Comparison of ENCODE assay signal across 33 mouse cellular contexts in the genomic region with DNA sequence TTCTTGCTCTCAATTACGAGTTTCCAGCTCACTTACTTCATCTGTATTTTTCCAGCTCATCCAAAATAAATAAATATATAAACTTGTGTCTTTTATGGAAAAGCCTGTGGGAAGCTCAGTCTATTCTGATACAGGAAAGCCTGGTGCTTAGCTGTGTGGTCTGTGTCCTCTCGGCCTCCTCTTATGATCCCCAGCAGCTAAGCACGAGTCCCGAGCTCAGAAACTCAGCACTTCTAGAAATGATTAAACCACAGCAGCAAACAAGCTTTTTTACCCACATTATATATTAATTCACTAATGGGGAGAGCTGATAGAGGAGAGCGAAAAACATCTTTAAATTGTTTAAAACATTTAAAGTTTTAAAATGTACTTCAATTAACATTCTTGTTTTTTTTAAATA. TPM values are rescaled to one million over a fixed set of nuclear protein-coding genes. Genes with fewer than 3 reads are reported as not detected.
A peak's percentile ranks its signal among the peaks of the same experiment; 100 is the strongest.
DNase-seq lines count a peak whose midpoint lies in the region; ATAC-seq lines count a peak whose summit lies in the region.
"Had no signal": no experiment of that assay in that cellular context is flagged by ENCODE, and none has a peak within 500 bp of the region (broad histone marks: within the 10 kb centered on the region; RNA-seq: fewer than 3 reads in every experiment).

No protein-coding gene starts in this region.

- peaks cover 36% of the 10 kb centered on the region for H3K4me1 ChIP-seq in heart, embryonic 10.5 days
- 0 out of 2 replicates have a peak, but pooled peaks cover 4% of the 10 kb centered on the region for H3K4me1 ChIP-seq in kidney, embryonic 14.5 days (ENCODE audit: control insufficient read depth, insufficient read depth, low read length)
- peaks cover 72% of the 10 kb centered on the region for H3K4me1 ChIP-seq in liver, embryonic 15.5 days (replicated peaks)
- H3K4me1 ChIP-seq: embryonic facial prominence, embryonic 13.5 days; forebrain, embryonic 10.5 days; forebrain, embryonic 15.5 days; hindbrain, embryonic 10.5 days; hindbrain, embryonic 15.5 days; limb, embryonic 12.5 days; midbrain, embryonic 12.5 days; neural tube, embryonic 12.5 days had no signal

- peaks cover 44% of the 10 kb centered on the region for H3K36me3 ChIP-seq in heart, embryonic 10.5 days
- peaks cover 15% of the 10 kb centered on the region for H3K36me3 ChIP-seq in kidney, embryonic 14.5 days (ENCODE audit: control insufficient read depth, insufficient read depth, low read length)
- H3K36me3 ChIP-seq in liver, embryonic 15.5 days (replicated peaks): 0 out of 2 replicates have a peak, but pooled peaks cover 7% of the 10 kb centered on the region

- no peaks in the 10 kb centered on the region for H3K9me3 ChIP-seq in heart, embryonic 10.5 days
- no peaks in the 10 kb centered on the region for H3K9me3 ChIP-seq in kidney, embryonic 14.5 days (ENCODE audit: control insufficient read depth, low read length)
- H3K9me3 ChIP-seq in liver, embryonic 15.5 days (replicated peaks): no peaks in the 10 kb centered on the region
- H3K9me3 ChIP-seq: embryonic facial prominence, embryonic 13.5 days; forebrain, embryonic 10.5 days; forebrain, embryonic 15.5 days; hindbrain, embryonic 10.5 days; hindbrain, embryonic 15.5 days; limb, embryonic 12.5 days; megakaryocyte, embryonic 14.5 days; midbrain, embryonic 12.5 days; neural tube, embryonic 12.5 days had no signal

- H3K9ac ChIP-seq in kidney, embryonic 14.5 days (ENCODE audit: low read depth, low read length): no peak overlapping the region
- H3K9ac ChIP-seq in liver, embryonic 15.5 days: no peak overlapping the region
- H3K9ac ChIP-seq: embryonic facial prominence, embryonic 13.5 days; forebrain, embryonic 15.5 days; hindbrain, embryonic 15.5 days; limb, embryonic 12.5 days; midbrain, embryonic 12.5 days; neural tube, embryonic 12.5 days had no signal

- ATAC-seq in kidney, embryonic 14.5 days (ENCODE audit: low FRiP score, low TSS enrichment): no peak
- no peak for ATAC-seq in liver, embryonic 15.5 days (ENCODE audit: insufficient read depth)
- ATAC-seq: forebrain, embryonic 15.5 days; inflammation-experienced regulatory T-cells, adult 6 months; lung, postnatal 0 days had no signal

- H3K4me3 ChIP-seq in heart, embryonic 10.5 days: no peak overlapping the region
- H3K4me3 ChIP-seq in kidney, embryonic 14.5 days (ENCODE audit: low read length): no peak overlapping the region
- H3K4me3 ChIP-seq in liver, embryonic 15.5 days (replicated peaks): no peak overlapping the region
- H3K4me3 ChIP-seq: embryonic facial prominence, embryonic 13.5 days; forebrain, embryonic 10.5 days; forebrain, embryonic 15.5 days; heart, adult 2 months; hindbrain, embryonic 10.5 days; hindbrain, embryonic 15.5 days; layer of hippocampus, adult 2 months; left cerebral cortex, adult 2 months; limb, embryonic 12.5 days; midbrain, embryonic 12.5 days; myocyte; neural tube, embryonic 12.5 days had no signal

- 0 out of 2 replicates have a peak overlapping the region, but pooled peaks have one; percentile 36 for H3K27ac ChIP-seq in heart, embryonic 10.5 days
- H3K27ac ChIP-seq in kidney, embryonic 14.5 days (ENCODE audit: low read depth, low read length): no peak overlapping the region
- H3K27ac ChIP-seq in liver, embryonic 15.5 days (replicated peaks): peak overlapping the region; percentile 65
- H3K27ac ChIP-seq: embryonic facial prominence, embryonic 13.5 days; forebrain, embryonic 10.5 days; forebrain, embryonic 15.5 days; heart, adult 2 months; hindbrain, embryonic 10.5 days; hindbrain, embryonic 15.5 days; kidney, postnatal 0 days; layer of hippocampus, adult 2 months; left cerebral cortex, adult 2 months; limb, embryonic 12.5 days; midbrain, embryonic 12.5 days; neural tube, embryonic 12.5 days; stomach, postnatal 0 days had no signal

- intact Hi-C loops in heart, postnatal 25 days (cut with DNase I): no loop called here

- H3K27me3 ChIP-seq in heart, embryonic 10.5 days (ENCODE audit: insufficient read depth, poor library complexity, severe bottlenecking): no peaks in the 10 kb centered on the region
- H3K27me3 ChIP-seq in kidney, embryonic 14.5 days (ENCODE audit: control insufficient read depth, insufficient read depth, low read length): no peaks in the 10 kb centered on the region
- no peaks in the 10 kb centered on the region for H3K27me3 ChIP-seq in liver, embryonic 15.5 days
- H3K27me3 ChIP-seq: embryonic facial prominence, embryonic 13.5 days; forebrain, embryonic 15.5 days; hindbrain, embryonic 15.5 days; limb, embryonic 12.5 days; megakaryocyte, embryonic 14.5 days; midbrain, embryonic 12.5 days; neural tube, embryonic 12.5 days had no signal

- no peak overlapping the region for H3K4me2 ChIP-seq in kidney, embryonic 14.5 days (replicated peaks; ENCODE audit: low read depth, low read length)
- no peak overlapping the region for H3K4me2 ChIP-seq in liver, embryonic 15.5 days
- H3K4me2 ChIP-seq: embryonic facial prominence, embryonic 13.5 days; forebrain, embryonic 15.5 days; hindbrain, embryonic 15.5 days; limb, embryonic 12.5 days; midbrain, embryonic 12.5 days; neural tube, embryonic 12.5 days had no signal

- 78% methylated on average over 5 of the region's 5 CpGs for WGBS in heart, embryonic 10.5 days
- WGBS in kidney, embryonic 14.5 days: 80% methylated on average over 5 of the region's 5 CpGs
- WGBS in liver, embryonic 15.5 days (ENCODE audit: insufficient replicate concordance): 62% methylated on average over 5 of the region's 5 CpGs

- peak; percentile 28 for DNase-seq in heart, embryonic 10.5 days (ENCODE audit: low spot score)
- DNase-seq in heart, postnatal 25 days (ENCODE audit: low spot score): no peak
- peak; percentile 51 for DNase-seq in kidney, adult 9 months
- peak; percentile 46 for DNase-seq in kidney, postnatal 14 days
- no peak for DNase-seq in cerebellum, adult 11 months
- DNase-seq: adrenal gland, adult 8-10 months; cerebellum, adult 9-11 months; gastrocnemius, postnatal 25 days; heart, adult 2 months; lung, adult 18-20 months; lung, postnatal 4 days; right cerebral cortex, adult 18-20 months; spleen, adult 18-20 months; thymus, adult 18-20 months; thymus, postnatal 25 days had no signal

RNA-seq across cellular contexts. Expression of a gene that starts 48.2 kb away (rescaled TPM):
- 12.2 and 13.2 TPM in 2 replicates for polyA plus RNA-seq in heart, embryonic 10.5 days (2016; fragmentation: Nextera tagmentation; extraction: Ambion mirVana)
- 10 to 100 TPM; 17.8 to 19.2 TPM for total RNA-seq in heart, postnatal 25 days (2021)
- polyA plus RNA-seq in kidney, embryonic 14.5 days (2014; fragmentation: Nextera tagmentation; extraction: Ambion mirVana): 8.0 and 9.3 TPM in 2 replicates
- 0.76 and 1.2 TPM in 2 replicates for polyA plus RNA-seq in liver, embryonic 15.5 days (2015; fragmentation: Nextera tagmentation; extraction: Ambion mirVana)

Comparison
In these comparisons a context has a peak if more than half of its experiments do, and no peak if none do; other contexts are left out.
1. DNase-seq: peak in heart, embryonic 10.5 days (single experiment), kidney, adult 9 months (single experiment) and kidney, postnatal 14 days (single experiment); none in heart, postnatal 25 days (single experiment) and cerebellum, adult 11 months (single experiment).